Mouse (Mus musculus): ENCODE data around the gene Meiob. TPM values are rescaled to one million over a fixed set of nuclear protein-coding genes. Genes with fewer than 3 reads are reported as not detected.

The Meiob gene
- total RNA-seq, 2 experiments from 2014 or later = not detected

Other genes starting within 250 kb of the Meiob start
- 100 to 1,000 TPM; 122 to 130 TPM for gene Tsc2, start 171.7 kb upstream of the Meiob start, total RNA-seq (2021)
- 1 to 10 TPM; 4.4 to 5.0 TPM for gene Nthl1, start 171.6 kb upstream of the Meiob start, total RNA-seq (2021)
- gene Slc9a3r2, start 154.0 kb upstream of the Meiob start, total RNA-seq (2021) = 10 to 100 TPM; 52.6 to 53.0 TPM
- gene Npw, start 145.8 kb upstream of the Meiob start, total RNA-seq (2021) = 1 to 10 TPM in 1 of 2 experiments, under 1 TPM in 1; 0.95 to 1.4 TPM
- 10 to 100 TPM; 37.9 to 39.3 TPM for gene Zfp598, start 134.6 kb upstream of the Meiob start, total RNA-seq (2021)
- gene Syngr3, start 114.3 kb upstream of the Meiob start, total RNA-seq (2021) = 100 to 1,000 TPM; 228 to 245 TPM
- 10 to 100 TPM; 19.0 to 19.1 TPM for gene Gfer, start 108.1 kb upstream of the Meiob start, total RNA-seq (2021)
- gene Noxo1, start 108.1 kb upstream of the Meiob start, total RNA-seq (2021) = 1 to 10 TPM; 2.5 to 3.6 TPM
- 10 to 100 TPM; 28.5 to 29.2 TPM for gene Tbl3, start 96.6 kb upstream of the Meiob start, total RNA-seq (2021)
- not detected for gene Rnf151, start 86.2 kb upstream of the Meiob start, total RNA-seq (2021)
- 100 to 1,000 TPM; 492 to 494 TPM for gene Rps2, start 86.2 kb upstream of the Meiob start, total RNA-seq (2021)
- gene Ndufb10, start 79.8 kb upstream of the Meiob start, total RNA-seq (2021) = 100 to 1,000 TPM; 184 to 189 TPM
- under 1 TPM; 0.35 to 0.38 TPM for gene Rpl3l, start 76.5 kb upstream of the Meiob start, total RNA-seq (2021)
- 10 to 100 TPM; 38.4 to 38.7 TPM for gene Msrb1, start 67.6 kb upstream of the Meiob start, total RNA-seq (2021)
- under 1 TPM; 0.31 to 0.59 TPM for gene Hs3st6, start 51.3 kb upstream of the Meiob start, total RNA-seq (2021)
- 100 to 1,000 TPM; 120 to 135 TPM for gene Hagh, start 35.9 kb downstream of the Meiob start, total RNA-seq (2021)
- 10 to 100 TPM; 15.8 to 19.4 TPM for gene Fahd1, start 46.1 kb downstream of the Meiob start, total RNA-seq (2021)
- not detected for gene Igfals, start 61.7 kb downstream of the Meiob start, total RNA-seq (2021)
- 10 to 100 TPM; 35.7 to 37.4 TPM for gene Nubp2, start 82.1 kb downstream of the Meiob start, total RNA-seq (2021)
- 10 to 100 TPM; 53.5 to 55.5 TPM for gene Spsb3, start 82.4 kb downstream of the Meiob start, total RNA-seq (2021)
- gene Eme2, start 90.8 kb downstream of the Meiob start, total RNA-seq (2021) = 10 to 100 TPM; 58.1 to 61.6 TPM
- 10 to 100 TPM; 67.5 to 73.1 TPM for gene Mrps34, start 90.8 kb downstream of the Meiob start, total RNA-seq (2021)
- gene Nme3, start 92.2 kb downstream of the Meiob start, total RNA-seq (2021) = 10 to 100 TPM; 40.3 to 44.6 TPM
- gene Mapk8ip3, start 132.7 kb downstream of the Meiob start, total RNA-seq (2021) = 100 to 1,000 TPM; 315 to 321 TPM
- 10 to 100 TPM in 1 of 2 experiments, 1 to 10 TPM in 1; 5.3 to 10.4 TPM for gene Jpt2, start 156.4 kb downstream of the Meiob start, total RNA-seq (2021)
- 10 to 100 TPM; 26.0 to 27.9 TPM for gene Cramp1l, start 211.5 kb downstream of the Meiob start, total RNA-seq (2021)
- gene Ift140, start 211.8 kb downstream of the Meiob start, total RNA-seq (2021) = 10 to 100 TPM; 19.8 to 22.9 TPM

Measured in left cerebral cortex, postnatal 14 days (tissue).